Mouse (Mus musculus): ENCODE results near the gene Slc9a3.

DNA sequence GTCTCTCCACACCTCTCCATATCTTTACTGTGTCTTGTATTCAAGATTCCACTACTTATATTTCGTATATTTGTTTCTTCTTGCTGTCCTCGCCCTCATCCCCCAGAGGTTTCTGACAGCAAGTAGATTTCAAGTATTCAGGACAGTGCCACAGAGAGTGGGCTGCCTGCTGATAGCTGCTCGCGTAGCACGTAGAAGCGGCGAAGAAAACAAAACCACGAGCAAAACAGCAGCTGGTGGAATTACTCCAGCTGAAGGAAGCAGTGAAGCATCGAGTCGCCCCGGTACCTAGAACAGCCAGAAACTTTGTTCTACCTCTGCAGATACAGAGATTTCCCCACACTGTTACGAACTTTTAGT is 87.7 kb downstream of the Slc9a3 start:
- TF ChIP-seq E2F4 (IDR thresholded peaks at IDR 0.05; ENCODE audit: insufficient read depth) (no peak), CEBPB (IDR thresholded peaks at IDR 0.05; ENCODE audit: insufficient read depth, poor library complexity, severe bottlenecking) (no peak), POLR2A (IDR thresholded peaks at IDR 0.05; ENCODE audit: insufficient read length, low read depth) (no peak), MAX (IDR thresholded peaks at IDR 0.05; ENCODE audit: low read depth) (no peak), TCF3 (IDR thresholded peaks at IDR 0.05; ENCODE audit: insufficient read length, low read depth) (no peak), MYOG (IDR thresholded peaks at IDR 0.05; ENCODE audit: control insufficient read depth in 1 of 3, insufficient read depth in 1 of 3, insufficient read length in 2 of 3, low read depth in 2 of 3) (no peak), POLR2AphosphoS2 (IDR thresholded peaks at IDR 0.05; ENCODE audit: insufficient read length, low read depth) (no peak), MYOD1 (IDR thresholded peaks at IDR 0.05; ENCODE audit: control insufficient read depth in 1 of 3, insufficient read length in 2 of 3, low read depth in 2 of 3) (no peak), TCF12 (IDR thresholded peaks at IDR 0.05; ENCODE audit: insufficient read depth, poor library complexity, severe bottlenecking) (no peak), SRF (IDR thresholded peaks at IDR 0.05; ENCODE audit: control insufficient read depth, insufficient read length, low read depth) (no peak), USF1 (IDR thresholded peaks at IDR 0.05; ENCODE audit: low read depth) (no peak), REST (IDR thresholded peaks at IDR 0.05; ENCODE audit: insufficient read depth, insufficient read length) (no peak)

Measured in myocyte (in vitro differentiated cells).